Mouse (Mus musculus) thymus, postnatal 36 days (tissue): Measurements from ENCODE around the gene Il10rb.

Source experiments
- DNase-seq, 2 experiments: peaks; one replicate each; pipeline ENCODE4 v3.0.0; 2022; ENCODE audit warnings: mixed read lengths in 2 of 2

Gene Il10rb

GRCm38 (mm10) chr16:91384221-91384620 lies 21.7 kb upstream of the Il10rb start:
- no peak for DNase-seq

- DNase-seq, result no peak
Observed at GRCm38 (mm10) chr16:91385621-91386020, 20.3 kb upstream of the Il10rb start.

- no peak for DNase-seq
Observed at GRCm38 (mm10) chr16:91386419-91387120, 19.4 kb upstream of the Il10rb start.

- no peak for DNase-seq
Observed at GRCm38 (mm10) chr16:91387121-91387486, 18.9 kb upstream of the Il10rb start.

GRCm38 (mm10) chr16:91390100-91390499 lies 15.9 kb upstream of the Il10rb start:
- no peak for DNase-seq

GRCm38 (mm10) chr16:91391421-91391820 lies 14.5 kb upstream of the Il10rb start, which contains the start of gene Gm21970:
Gene Gm21970 (plus strand): TSS chr16:91391721.
- no peak for DNase-seq

- DNase-seq, result no peak
Observed at GRCm38 (mm10) chr16:91394826-91395410, 11.0 kb upstream of the Il10rb start.

GRCm38 (mm10) chr16:91395633-91396392 lies 10.2 kb upstream of the Il10rb start:
- DNase-seq, result no peak

GRCm38 (mm10) chr16:91396844-91397537 lies 9.0 kb upstream of the Il10rb start:
- no peak for DNase-seq

GRCm38 (mm10) chr16:91398030-91398429 lies 7.9 kb upstream of the Il10rb start:
- no peak for DNase-seq

GRCm38 (mm10) chr16:91398944-91399343 lies 7.0 kb upstream of the Il10rb start:
- no peak for DNase-seq

GRCm38 (mm10) chr16:91401569-91402165 lies 4.3 kb upstream of the Il10rb start:
- no peak for DNase-seq

- DNase-seq, result no peak
Observed at GRCm38 (mm10) chr16:91403784-91404183, 2.2 kb upstream of the Il10rb start.

GRCm38 (mm10) chr16:91404187-91404586 lies 1.8 kb upstream of the Il10rb start:
- no peak for DNase-seq

- DNase-seq, result no peak
Observed at GRCm38 (mm10) chr16:91404828-91405577, 961 bp upstream of the Il10rb start.

GRCm38 (mm10) chr16:91406585-91407220 lies 739 bp downstream of the Il10rb start:
- DNase-seq, result no peak

GRCm38 (mm10) chr16:91413102-91413844 lies 7.3 kb downstream of the Il10rb start:
- no peak for DNase-seq

GRCm38 (mm10) chr16:91415391-91416189 lies 9.6 kb downstream of the Il10rb start:
- DNase-seq, result no peak

GRCm38 (mm10) chr16:91416357-91416756 lies 10.4 kb downstream of the Il10rb start:
- DNase-seq, result no peak

- no peak for DNase-seq
Observed at GRCm38 (mm10) chr16:91416938-91417337, 11.0 kb downstream of the Il10rb start.
